Mouse (Mus musculus) limb, embryonic 15.5 days (tissue): ENCODE measurements around the gene Ranbp17. TPM values are rescaled to one million over a fixed set of nuclear protein-coding genes. Genes with fewer than 3 reads are reported as not detected.

ENCODE experiments used
- ATAC-seq: fragments of 200-750 bp; cut with Nextera tagmentation; 2 replicates; pipeline ENCODE4 v1.8.0; 2017; ENCODE audit warnings: low read depth, moderate TSS enrichment; ENCODE audit not compliant: insufficient number of reproducible peaks, low FRiP score, low TSS enrichment
- H3K27ac ChIP-seq: fragments of 300-500 bp; sonication (generic); 2 replicates; pipeline ENCODE4 v1.5.1; 2015; ENCODE audit warnings: moderate library complexity, mild to moderate bottlenecking, inconsistent platforms
- H3K27me3 ChIP-seq: fragments of 300-500 bp; sonication (generic); 2 replicates; pipeline ENCODE4 v1.6.1; 2015; ENCODE audit warnings: inconsistent platforms
- H3K36me3 ChIP-seq: fragments of 300-500 bp; sonication (generic); 2 replicates; pipeline ENCODE4 v1.6.1; 2015; ENCODE audit warnings: inconsistent platforms
- H3K4me1 ChIP-seq: fragments of 300-500 bp; sonication (generic); 2 replicates; pipeline ENCODE4 v1.6.1; 2015; ENCODE audit warnings: inconsistent platforms
- H3K4me2 ChIP-seq: fragments of 300-500 bp; sonication (generic); 2 replicates; pipeline ENCODE4 v1.6.1; 2015; ENCODE audit warnings: mild to moderate bottlenecking, inconsistent platforms
- H3K4me3 ChIP-seq: fragments of 300-500 bp; sonication (generic); 2 replicates; pipeline ENCODE4 v1.5.1; 2015; ENCODE audit warnings: mild to moderate bottlenecking, inconsistent platforms
- H3K9ac ChIP-seq: fragments of 300-500 bp; sonication (generic); 2 replicates; pipeline ENCODE4 v1.6.1; 2015; ENCODE audit warnings: inconsistent platforms
- H3K9me3 ChIP-seq: fragments of 300-500 bp; sonication (generic); 2 replicates; pipeline ENCODE4 v1.6.1; 2016; ENCODE audit warnings: inconsistent platforms
- whole genome bisulfite sequencing: fragments of 180-500 bp; shearing (Covaris S2); methylation state at CpG from one replicate; pipeline ENCODE4 v1.1.7; 2015; 5-methylcytosine and 5-hydroxymethylcytosine counted together
- polyA plus RNA-seq: library from polyadenylated mRNA; unstranded; fragments of >200 nt; fragmentation: Nextera tagmentation; extraction: Ambion mirVana; gene quantifications from 2 replicates; pipeline ENCODE4 v1.2.1, GENCODE M21; 2015

Ranbp17 gene
- polyA plus RNA-seq, 1 experiment from 2014 or later, result 4.6 TPM

GRCm38 (mm10) chr11:33200764-33201625, 312.6 kb downstream of the Ranbp17 start:
- Histone ChIP-seq H3K4me2 (peak overlapping the region; percentile 77), H3K27ac (no peak overlapping the region), H3K4me3 (peak overlapping the region; percentile 37), H3K4me1 (peaks cover 54% of the 10 kb centered on the region), H3K9ac (no peak overlapping the region), H3K9me3 (no peaks in the 10 kb centered on the region), H3K36me3 (no peaks in the 10 kb centered on the region), H3K27me3 (peaks cover 98% of the 10 kb centered on the region)
- 1% methylated on average over 75 of the region's 76 CpGs for WGBS
- ATAC-seq, result peak; percentile 54

GRCm38 (mm10) chr11:33199906-33200763, 313.4 kb downstream of the Ranbp17 start:
- H3K27ac ChIP-seq, result no peak overlapping the region
- 1% methylated on average over 45 of the region's 45 CpGs for WGBS
- H3K27me3 ChIP-seq, result peaks cover 98% of the 10 kb centered on the region
- no peaks in the 10 kb centered on the region for H3K36me3 ChIP-seq
- peak overlapping the region; percentile 77 for H3K4me2 ChIP-seq
- H3K4me1 ChIP-seq, result peaks cover 57% of the 10 kb centered on the region
- H3K9me3 ChIP-seq, result no peaks in the 10 kb centered on the region
- peak overlapping the region; percentile 37 for H3K4me3 ChIP-seq
- no peak for ATAC-seq
- H3K9ac ChIP-seq, result no peak overlapping the region

GRCm38 (mm10) chr11:33199117-33199514, 314.4 kb downstream of the Ranbp17 start:
- peaks cover 56% of the 10 kb centered on the region for H3K4me1 ChIP-seq
- peaks cover 95% of the 10 kb centered on the region for H3K27me3 ChIP-seq
- H3K4me3 ChIP-seq, result 0 out of 2 replicates have a peak overlapping the region, but pooled peaks have one; percentile 7
- H3K36me3 ChIP-seq, result no peaks in the 10 kb centered on the region
- no peaks in the 10 kb centered on the region for H3K9me3 ChIP-seq
- no peak for ATAC-seq
- H3K27ac ChIP-seq, result no peak overlapping the region
- WGBS, result 2% methylated on average over 15 of the region's 15 CpGs
- no peak overlapping the region for H3K4me2 ChIP-seq
- no peak overlapping the region for H3K9ac ChIP-seq

- H3K4me2 ChIP-seq, result no peak overlapping the region
- H3K27ac ChIP-seq, result no peak overlapping the region
- no peak overlapping the region for H3K9ac ChIP-seq
- H3K4me1 ChIP-seq, result peaks cover 55% of the 10 kb centered on the region
- WGBS, result 24% methylated on average over 22 of the region's 22 CpGs
- H3K27me3 ChIP-seq, result peaks cover 96% of the 10 kb centered on the region
- no peaks in the 10 kb centered on the region for H3K9me3 ChIP-seq
- no peak for ATAC-seq
- no peak overlapping the region for H3K4me3 ChIP-seq
- H3K36me3 ChIP-seq, result no peaks in the 10 kb centered on the region
Measured at GRCm38 (mm10) chr11:33198351-33199116, 315.0 kb downstream of the Ranbp17 start.

GRCm38 (mm10) chr11:33197673-33198072, 315.9 kb downstream of the Ranbp17 start:
- no peak for ATAC-seq
- 20% methylated on average over 15 of the region's 15 CpGs for WGBS
- Histone ChIP-seq H3K4me3 (no peak overlapping the region), H3K27ac (no peak overlapping the region), H3K27me3 (peaks cover 96% of the 10 kb centered on the region), H3K4me2 (no peak overlapping the region), H3K4me1 (peaks cover 47% of the 10 kb centered on the region), H3K9me3 (no peaks in the 10 kb centered on the region), H3K36me3 (no peaks in the 10 kb centered on the region), H3K9ac (no peak overlapping the region)

- no peak overlapping the region for H3K27ac ChIP-seq
- peaks cover 90% of the 10 kb centered on the region for H3K27me3 ChIP-seq
- no peak overlapping the region for H3K9ac ChIP-seq
- no peak overlapping the region for H3K4me3 ChIP-seq
- no peak for ATAC-seq
- no peak overlapping the region for H3K4me2 ChIP-seq
- WGBS, result 27% methylated on average over 13 of the region's 13 CpGs
- no peaks in the 10 kb centered on the region for H3K9me3 ChIP-seq
- H3K36me3 ChIP-seq, result no peaks in the 10 kb centered on the region
- H3K4me1 ChIP-seq, result peaks cover 41% of the 10 kb centered on the region
Measured at GRCm38 (mm10) chr11:33197133-33197514, 316.4 kb downstream of the Ranbp17 start.

- WGBS, result 7% methylated on average over 24 of the region's 24 CpGs
- Histone ChIP-seq H3K27me3 (peaks cover 89% of the 10 kb centered on the region), H3K36me3 (no peaks in the 10 kb centered on the region), H3K4me1 (peaks cover 37% of the 10 kb centered on the region), H3K9me3 (no peaks in the 10 kb centered on the region), H3K4me3 (no peak overlapping the region), H3K4me2 (no peak overlapping the region), H3K9ac (no peak overlapping the region), H3K27ac (no peak overlapping the region)
- ATAC-seq, result no peak
Measured at GRCm38 (mm10) chr11:33196447-33197132, 317.0 kb downstream of the Ranbp17 start.

- H3K36me3 ChIP-seq, result no peaks in the 10 kb centered on the region
- peaks cover 29% of the 10 kb centered on the region for H3K4me1 ChIP-seq
- H3K4me3 ChIP-seq, result no peak overlapping the region
- no peaks in the 10 kb centered on the region for H3K9me3 ChIP-seq
- peaks cover 88% of the 10 kb centered on the region for H3K27me3 ChIP-seq
- no peak overlapping the region for H3K4me2 ChIP-seq
- ATAC-seq, result no peak
- H3K27ac ChIP-seq, result no peak overlapping the region
- 5% methylated on average over 25 of the region's 25 CpGs for WGBS
- no peak overlapping the region for H3K9ac ChIP-seq
Measured at GRCm38 (mm10) chr11:33195531-33196446, 317.8 kb downstream of the Ranbp17 start.

- H3K27me3 ChIP-seq, result peaks cover 81% of the 10 kb centered on the region
- H3K4me2 ChIP-seq, result no peak overlapping the region
- H3K9ac ChIP-seq, result no peak overlapping the region
- 31% methylated on average over 7 of the region's 7 CpGs for WGBS
- no peaks in the 10 kb centered on the region for H3K9me3 ChIP-seq
- no peak overlapping the region for H3K4me3 ChIP-seq
- H3K36me3 ChIP-seq, result no peaks in the 10 kb centered on the region
- no peak for ATAC-seq
- H3K27ac ChIP-seq, result no peak overlapping the region
- H3K4me1 ChIP-seq, result peaks cover 21% of the 10 kb centered on the region
Measured at GRCm38 (mm10) chr11:33195061-33195460, 318.5 kb downstream of the Ranbp17 start.

GRCm38 (mm10) chr11:33193695-33194094, 319.9 kb downstream of the Ranbp17 start:
- ATAC-seq, result no peak
- H3K27ac ChIP-seq, result no peak overlapping the region
- no peak overlapping the region for H3K9ac ChIP-seq
- no peaks in the 10 kb centered on the region for H3K36me3 ChIP-seq
- H3K9me3 ChIP-seq, result no peaks in the 10 kb centered on the region
- H3K4me3 ChIP-seq, result no peak overlapping the region
- peaks cover 67% of the 10 kb centered on the region for H3K27me3 ChIP-seq
- peak overlapping the region; percentile 24; the same call in 1 of the 2 replicates for H3K4me2 ChIP-seq
- H3K4me1 ChIP-seq, result peaks cover 17% of the 10 kb centered on the region
- 3% methylated on average over 12 of the region's 12 CpGs for WGBS
